Mouse (Mus musculus) heart, postnatal 0 days (tissue): Measurements from ENCODE around the gene Mrpl57.

Experiments used
- CTCF ChIP-seq: IDR thresholded peaks from 2 replicates; pipeline ENCODE4 v1.5.1; 2016; ENCODE audit warnings: antibody characterized with exemption, control low read depth, low read depth
- EP300 ChIP-seq: IDR thresholded peaks from 2 replicates; pipeline ENCODE4 v1.6.1; 2016; ENCODE audit warnings: antibody characterized with exemption, low read depth

DNA sequence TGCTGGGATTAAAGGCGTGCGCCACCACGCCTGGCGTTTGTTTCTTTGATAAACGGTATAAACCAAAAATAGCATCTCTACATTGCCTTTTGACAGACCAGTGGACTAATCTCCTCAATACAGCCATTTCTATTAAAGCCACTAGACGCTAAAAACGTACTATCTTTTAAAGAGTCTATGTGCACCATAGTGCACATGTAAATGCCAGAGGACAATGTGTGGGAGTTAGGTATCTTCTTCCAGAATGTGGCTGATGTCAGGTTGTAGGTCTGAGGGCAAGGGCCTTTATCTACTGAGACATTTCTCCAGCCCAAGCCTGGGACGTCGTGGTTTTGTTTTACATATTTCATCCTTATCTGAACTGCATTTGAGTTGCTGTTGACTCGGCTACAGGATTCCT is 9.1 kb downstream of the Mrpl57 start:
- TF ChIP-seq CTCF: no peak
- no peak for TF ChIP-seq EP300
